Mouse (Mus musculus) hematopoietic stem cell, adult 5-6 weeks (primary cell): ENCODE results near the gene Tmem40. TPM values are rescaled to one million over a fixed set of nuclear protein-coding genes. Genes with fewer than 3 reads are reported as not detected.

Experiments used
- ATAC-seq, 2 experiments: fragments of 125-278 bp in 1 of 2; replicated peaks in 1 of 2; 2 replicates each; pipeline ENCODE4 v1.8.0; 2016 to 2017; ENCODE audit warnings: inconsistent platforms in 2 of 2, mild to moderate bottlenecking in 2 of 2, moderate number of reproducible peaks in 2 of 2, low read depth in 1 of 2, moderate TSS enrichment in 1 of 2; ENCODE audit not compliant: low FRiP score in 2 of 2, poor library complexity in 2 of 2, severe bottlenecking in 2 of 2, insufficient read depth in 1 of 2, low TSS enrichment in 1 of 2
- total RNA-seq: library from RNA; stranded (forward); fragments of 172-1452, 232-1000 nt; gene quantifications from 2 replicates; pipeline ENCODE4 v1.2.3, GENCODE M21; 2017

Gene Tmem40
- total RNA-seq, 1 experiment from 2014 or later = 20.8 TPM

GRCm38 (mm10) chr6:115692163-115692950 lies 69.9 kb downstream of the Tmem40 start:
- no peak for ATAC-seq

GRCm38 (mm10) chr6:115690105-115690504 lies 72.1 kb downstream of the Tmem40 start:
- ATAC-seq = no peak

- no peak for ATAC-seq
These were observed 73.6 kb downstream of the Tmem40 start for GRCm38 (mm10) chr6:115688589-115688988.

GRCm38 (mm10) chr6:115687753-115688152 lies 74.5 kb downstream of the Tmem40 start:
- no peak for ATAC-seq

- no peak; a peak in 1 of 4 replicates for ATAC-seq
These were observed 77.2 kb downstream of the Tmem40 start for GRCm38 (mm10) chr6:115684851-115685646.

- no peak for ATAC-seq
These were observed 77.9 kb downstream of the Tmem40 start for GRCm38 (mm10) chr6:115684271-115684670.

- ATAC-seq = no peak
These were observed 81.1 kb downstream of the Tmem40 start for GRCm38 (mm10) chr6:115681066-115681465.

Other genes with a start within 250 kb of the Tmem40 start
- 14.7 and 19.9 TPM in 2 replicates for gene Tsen2, start 217.7 kb downstream of the Tmem40 start, total RNA-seq
- 0.25 TPM in 1 of 2 replicates, not detected in the other for gene Mkrn2os, start 169.8 kb downstream of the Tmem40 start, total RNA-seq
- 19.6 and 22.3 TPM in 2 replicates for gene Mkrn2, start 160.5 kb downstream of the Tmem40 start, total RNA-seq
- gene Raf1, start 85.8 kb downstream of the Tmem40 start, total RNA-seq = 84.3 and 90.6 TPM in 2 replicates
- 7.1 and 8.6 TPM in 2 replicates for gene Cand2, start 12.1 kb upstream of the Tmem40 start, total RNA-seq
- 6,333 and 6,615 TPM in 2 replicates for gene Rpl32, start 46.3 kb upstream of the Tmem40 start, total RNA-seq
- gene Efcab12, start 76.0 kb upstream of the Tmem40 start, total RNA-seq = 0.31 TPM in 1 of 2 replicates, not detected in the other
- 24.4 and 27.3 TPM in 2 replicates for gene Mbd4, start 91.0 kb upstream of the Tmem40 start, total RNA-seq
- gene Ift122, start 91.1 kb upstream of the Tmem40 start, total RNA-seq = 10.6 and 12.9 TPM in 2 replicates
- gene Rho, start 169.3 kb upstream of the Tmem40 start, total RNA-seq = 0.10 TPM in 1 of 2 replicates, not detected in the other
- not detected in 2 replicates for gene H1foo, start 182.5 kb upstream of the Tmem40 start, total RNA-seq
- gene Plxnd1, start 232.6 kb upstream of the Tmem40 start, total RNA-seq = 12.4 and 35.3 TPM in 2 replicates